Mouse (Mus musculus) cerebellum, postnatal 14 days (tissue): ENCODE measurements at regions not wholly inside any gene's neighbourhood (a gene's known extent, or its start where the extent isn't known, plus 50 kb on each side); places are given as distances from the start of the nearest gene placed in this dataset.

Experiments used
- DNase-seq, 2 experiments: peaks; one replicate each; pipeline ENCODE4 v3.0.0; 2021; ENCODE audit warnings: mixed read lengths in 2 of 2

DNA sequence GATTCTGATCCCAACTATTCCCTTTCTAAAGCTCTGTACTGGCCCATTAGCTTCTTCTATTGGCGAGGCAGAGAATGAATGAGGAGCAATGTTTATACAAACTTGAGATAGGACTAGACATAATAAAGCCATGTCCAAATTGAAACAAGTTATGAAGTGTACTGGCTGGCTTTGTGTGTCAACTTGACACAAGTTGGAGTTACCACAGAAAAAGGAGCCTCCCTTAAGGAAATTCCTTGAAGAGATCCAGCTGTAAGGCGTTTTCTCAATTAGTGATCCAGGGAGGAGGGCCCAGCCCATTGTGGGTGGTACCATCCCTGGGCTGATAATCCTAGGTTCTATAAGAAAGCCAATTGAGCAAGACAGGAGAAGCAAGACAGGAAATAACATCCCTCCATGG is 135.9 kb upstream of the Cr2 start:
- no peak for DNase-seq

DNA sequence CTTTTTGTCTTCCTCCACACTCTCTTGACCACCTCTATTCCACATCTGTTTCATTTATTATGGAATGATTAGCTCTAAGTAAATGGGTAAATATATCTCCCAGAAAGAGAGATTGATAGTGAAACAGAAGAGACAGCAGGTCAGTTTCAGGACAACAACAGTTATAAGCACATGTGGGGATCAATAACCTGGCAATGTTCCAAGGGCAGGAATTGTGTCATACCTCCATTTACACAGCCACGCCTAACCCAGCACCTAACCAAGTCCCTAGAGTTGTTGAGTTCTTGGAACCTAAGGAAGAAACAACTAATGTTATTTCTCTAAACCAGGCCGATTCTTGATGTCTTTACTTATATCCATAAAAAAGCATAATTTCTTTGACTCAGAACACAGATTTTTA is 108.6 kb upstream of the Cr2 start:
- no peak for DNase-seq

DNA sequence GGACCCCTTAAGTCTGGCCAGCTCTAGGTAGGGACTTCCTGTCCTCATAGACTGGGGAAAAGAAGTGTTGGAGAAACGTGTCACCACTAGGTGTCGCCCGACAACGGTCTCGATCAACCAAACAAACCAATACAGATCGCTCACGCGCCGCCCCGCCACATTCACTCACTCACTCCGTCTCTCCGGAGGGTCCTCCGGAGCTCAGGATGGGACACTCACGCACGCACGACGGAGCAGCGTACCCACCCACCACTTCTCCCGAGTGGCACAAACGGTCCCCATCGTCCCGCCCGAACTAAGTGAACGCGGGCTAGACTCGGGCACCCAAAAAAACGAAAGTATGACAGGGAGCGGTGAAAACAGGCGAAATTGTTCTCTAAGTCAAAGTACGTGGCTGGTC is 65.0 kb upstream of the Cr2 start:
- peak; percentile 96 to 98 for DNase-seq

DNA sequence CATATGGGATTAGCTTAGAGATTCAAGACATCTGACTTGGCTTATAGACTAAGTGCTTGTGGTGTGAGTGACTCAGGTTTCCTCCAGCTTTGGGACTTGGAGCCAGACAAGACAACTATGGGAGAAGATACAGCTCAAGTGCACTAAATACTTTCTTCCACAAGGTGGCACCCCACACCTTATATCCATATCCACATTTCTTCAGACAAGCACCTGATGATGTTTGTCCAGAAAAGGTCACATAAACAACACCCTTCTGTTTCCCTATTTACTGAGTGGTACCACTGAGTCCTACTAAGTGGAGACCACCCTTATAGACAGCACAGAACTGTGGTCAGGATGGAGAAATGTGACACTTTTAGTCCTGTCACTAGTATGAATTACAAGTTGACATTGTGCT is 56.1 kb upstream of the Cr2 start:
- peak; percentile 59 to 63 for DNase-seq

DNA sequence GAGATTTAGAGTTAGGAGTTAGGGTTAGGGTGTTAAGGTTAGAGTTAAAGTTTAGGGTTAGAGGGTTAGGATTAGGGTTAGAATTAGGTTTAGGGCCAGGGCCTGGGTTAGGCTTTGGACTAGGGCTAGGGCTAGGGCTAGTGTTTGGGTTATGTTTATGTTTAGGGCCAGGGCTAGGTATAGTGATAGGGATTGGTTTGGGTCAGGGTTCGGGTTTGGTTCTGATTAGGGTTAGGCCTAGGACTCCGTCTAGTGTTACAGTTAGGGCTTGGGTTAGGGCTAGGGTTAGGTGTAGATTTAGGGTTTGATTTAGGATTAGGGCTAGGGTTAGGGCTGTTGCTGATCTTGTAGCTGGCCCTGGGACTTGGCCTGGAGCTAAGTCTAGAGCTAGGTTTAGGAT is 50.5 kb upstream of the Cr2 start:
- no peak for DNase-seq
